Mouse (Mus musculus) kidney, embryonic 16.5 days (tissue): ENCODE measurements around the gene Galr2. TPM values are rescaled to one million over a fixed set of nuclear protein-coding genes. Genes with fewer than 3 reads are reported as not detected.

Experiments
- ATAC-seq: fragments of 200-750 bp; cut with Nextera tagmentation; 2 replicates; pipeline ENCODE4 v1.8.0; 2017; ENCODE audit warnings: moderate TSS enrichment; ENCODE audit not compliant: low FRiP score, low TSS enrichment
- H3K27ac ChIP-seq: fragments of 300-500 bp; sonication (generic); 2 replicates; pipeline ENCODE4 v1.5.1; 2014; ENCODE audit warnings: low read length
- H3K27me3 ChIP-seq: fragments of 300-500 bp; sonication (generic); 2 replicates; pipeline ENCODE4 v1.6.1; 2014; ENCODE audit warnings: low read length, control low read depth, mixed read lengths; ENCODE audit not compliant: insufficient read depth
- H3K36me3 ChIP-seq: fragments of 300-500 bp; sonication (generic); 2 replicates; pipeline ENCODE4 v1.6.1; 2014; ENCODE audit warnings: low read length, control low read depth, mixed read lengths; ENCODE audit not compliant: insufficient read depth
- H3K4me1 ChIP-seq: fragments of 300-500 bp; sonication (generic); 2 replicates; pipeline ENCODE4 v1.6.1; 2014; ENCODE audit warnings: low read length, control low read depth, mixed read lengths; ENCODE audit not compliant: insufficient read depth
- H3K4me2 ChIP-seq: fragments of 300-500 bp; sonication (generic); replicated peaks from 2 replicates; pipeline ENCODE4 v1.6.1; 2014; ENCODE audit warnings: low read depth, low read length
- H3K4me3 ChIP-seq: fragments of 300-500 bp; sonication (generic); 2 replicates; pipeline ENCODE4 v1.5.1; 2014; ENCODE audit warnings: mild to moderate bottlenecking, low read length
- H3K9ac ChIP-seq: fragments of 300-500 bp; sonication (generic); replicated peaks from 2 replicates; pipeline ENCODE4 v1.6.1; 2014; ENCODE audit warnings: low read length
- H3K9me3 ChIP-seq: fragments of 300-500 bp; sonication (generic); 2 replicates; pipeline ENCODE4 v1.6.1; 2016; ENCODE audit warnings: low read length, control low read depth
- WGBS: fragments of 180-500 bp; shearing (Covaris S2); extraction: QIAGEN DNeasy Blood & Tissue Kit; methylation state at CpG from one replicate; pipeline ENCODE4 v1.1.7; 2014; 5-methylcytosine and 5-hydroxymethylcytosine counted together
- polyA plus RNA-seq: library from polyadenylated mRNA; unstranded; fragments of >200 nt; fragmentation: Nextera tagmentation; extraction: Ambion mirVana; gene quantifications from 2 replicates; pipeline ENCODE4 v1.2.1, GENCODE M21; 2015

Galr2 gene
- polyA plus RNA-seq, 1 experiment from 2014 or later = 0.19 TPM

DNA sequence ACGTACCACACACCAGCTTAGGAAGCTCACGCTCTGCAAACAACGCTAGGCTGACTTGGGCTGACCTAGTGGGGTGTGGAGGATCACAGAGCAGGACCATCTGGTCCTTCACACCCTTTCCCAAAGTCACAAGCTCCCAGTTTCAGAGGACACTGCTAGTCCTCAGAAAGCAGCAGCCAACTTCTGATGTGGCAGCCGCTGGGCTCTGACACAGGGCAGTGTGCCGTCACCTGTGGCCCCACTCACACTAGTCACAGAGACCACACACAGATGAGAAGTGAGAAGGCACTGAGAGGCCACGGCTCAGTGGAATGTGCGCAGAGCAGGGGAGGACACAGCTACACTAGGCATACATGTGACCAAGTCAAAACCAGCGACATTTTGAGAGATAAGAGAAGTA, 29.8 kb upstream of the Galr2 start:
- no peak for ATAC-seq
- Histone ChIP-seq H3K9me3 (no peaks in the 10 kb centered on the region), H3K9ac (no peak overlapping the region), H3K27ac (no peak overlapping the region), H3K27me3 (no peaks in the 10 kb centered on the region), H3K36me3 (peaks cover 88% of the 10 kb centered on the region), H3K4me2 (no peak overlapping the region), H3K4me3 (no peak overlapping the region), H3K4me1 (peaks cover 18% of the 10 kb centered on the region)
- WGBS = 77% methylated on average over 8 of the region's 8 CpGs

DNA sequence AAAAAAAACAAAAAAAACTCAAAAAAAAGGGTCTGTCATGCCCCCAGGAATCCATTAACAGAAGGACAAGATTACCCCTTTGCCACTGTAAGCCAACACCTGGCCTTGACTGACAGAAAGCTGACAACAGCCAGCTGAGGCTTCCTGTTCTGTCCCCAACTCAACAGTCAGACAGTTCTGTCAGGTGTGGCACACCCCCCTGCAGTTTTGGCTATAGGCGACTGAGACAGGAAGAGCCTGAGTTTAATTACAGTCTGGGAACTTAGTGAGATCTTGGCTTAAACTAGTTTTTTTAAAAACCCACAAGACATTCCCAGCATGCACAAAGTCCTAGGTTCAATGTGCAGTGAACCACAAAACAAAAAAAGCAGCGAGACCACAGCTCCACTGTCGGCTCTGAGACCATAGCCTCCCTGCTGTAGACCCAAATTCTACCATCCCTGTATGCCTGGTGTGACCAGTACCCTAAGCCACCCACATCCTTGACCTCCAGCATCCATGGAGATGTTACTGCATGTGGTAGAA, 27.6 kb upstream of the Galr2 start:
- Histone ChIP-seq H3K9ac (no peak overlapping the region), H3K4me3 (no peak overlapping the region), H3K4me2 (no peak overlapping the region), H3K4me1 (peaks cover 22% of the 10 kb centered on the region), H3K27me3 (no peaks in the 10 kb centered on the region), H3K9me3 (no peaks in the 10 kb centered on the region), H3K27ac (no peak overlapping the region), H3K36me3 (peaks cover 73% of the 10 kb centered on the region)
- ATAC-seq = no peak
- 71% methylated on average over 3 of the region's 3 CpGs for WGBS

DNA sequence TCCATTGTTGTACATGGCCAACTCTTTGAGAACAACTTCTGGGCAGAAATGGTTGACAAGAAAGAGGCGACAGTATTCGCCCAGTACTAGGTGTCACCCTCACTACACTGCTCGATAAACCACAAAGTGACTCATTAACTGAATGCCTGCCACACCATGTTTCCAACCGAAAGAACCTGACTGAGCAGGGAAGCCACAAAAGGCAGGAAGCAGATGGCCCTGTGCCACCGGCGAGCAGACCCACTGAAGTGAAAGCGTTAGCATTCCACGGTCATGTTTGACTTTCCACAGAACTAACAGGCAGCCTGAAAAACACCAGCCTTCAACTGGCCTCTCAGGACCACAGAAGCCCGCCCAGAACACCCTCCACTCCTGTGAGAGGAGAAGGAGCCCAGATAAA, 26.1 kb upstream of the Galr2 start:
- Histone ChIP-seq H3K9me3 (no peaks in the 10 kb centered on the region), H3K4me1 (peaks cover 25% of the 10 kb centered on the region), H3K9ac (no peak overlapping the region), H3K4me2 (no peak overlapping the region), H3K27ac (peak overlapping the region; percentile 78), H3K27me3 (no peaks in the 10 kb centered on the region), H3K36me3 (peaks cover 72% of the 10 kb centered on the region), H3K4me3 (no peak overlapping the region)
- 66% methylated on average over 9 of the region's 9 CpGs for WGBS
- ATAC-seq = no peak

DNA sequence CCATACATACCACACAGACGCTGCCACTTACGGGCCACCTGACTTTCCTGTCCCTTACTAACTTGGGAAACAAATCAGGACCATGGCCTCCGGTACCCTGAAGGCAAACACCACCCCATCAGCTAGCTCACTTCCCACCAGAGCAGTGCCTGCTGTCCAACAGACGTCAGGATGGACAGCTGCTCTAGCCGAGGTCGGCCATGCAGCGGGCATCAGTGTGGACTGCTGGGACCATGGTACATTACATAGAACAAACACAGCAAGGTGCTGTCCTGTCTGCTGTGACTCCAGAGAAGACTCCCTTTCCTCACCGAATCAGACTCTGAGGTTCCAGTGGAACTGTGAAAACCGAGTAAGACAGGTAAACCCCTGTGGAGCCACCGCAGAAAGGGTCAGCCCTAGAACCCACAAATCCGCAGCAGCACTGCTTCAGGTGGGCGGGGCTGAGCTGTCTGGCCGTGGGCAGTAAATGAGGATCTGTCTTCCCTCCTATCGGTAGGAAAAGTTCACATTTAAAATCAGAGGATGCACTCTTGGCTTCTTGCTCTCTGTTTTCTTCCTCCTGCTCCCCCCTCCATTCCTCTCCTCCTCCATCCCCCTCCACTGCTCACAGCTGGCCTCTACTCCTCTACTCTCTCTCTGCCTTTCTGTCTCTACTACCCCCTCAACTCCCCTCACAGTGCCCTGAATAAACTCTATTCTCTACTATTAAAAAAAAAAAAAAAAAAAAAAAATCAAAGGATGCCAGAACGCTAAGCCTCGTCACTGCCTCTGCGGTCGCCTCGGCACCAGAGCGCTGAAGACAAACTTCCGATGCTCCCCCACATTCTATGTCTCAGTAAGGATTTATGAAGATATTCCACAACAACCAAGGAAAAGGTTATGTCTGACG, 25.4 kb upstream of the Galr2 start:
- Histone ChIP-seq H3K4me3 (no peak overlapping the region), H3K9ac (0 out of 2 replicates have a peak overlapping the region, but pooled peaks have one; percentile 26), H3K27me3 (no peaks in the 10 kb centered on the region), H3K4me1 (peaks cover 31% of the 10 kb centered on the region), H3K27ac (peak overlapping the region; percentile 78), H3K4me2 (no peak overlapping the region), H3K36me3 (peaks cover 72% of the 10 kb centered on the region), H3K9me3 (no peaks in the 10 kb centered on the region)
- 59% methylated on average over 22 of the region's 22 CpGs for WGBS
- ATAC-seq = no peak

DNA sequence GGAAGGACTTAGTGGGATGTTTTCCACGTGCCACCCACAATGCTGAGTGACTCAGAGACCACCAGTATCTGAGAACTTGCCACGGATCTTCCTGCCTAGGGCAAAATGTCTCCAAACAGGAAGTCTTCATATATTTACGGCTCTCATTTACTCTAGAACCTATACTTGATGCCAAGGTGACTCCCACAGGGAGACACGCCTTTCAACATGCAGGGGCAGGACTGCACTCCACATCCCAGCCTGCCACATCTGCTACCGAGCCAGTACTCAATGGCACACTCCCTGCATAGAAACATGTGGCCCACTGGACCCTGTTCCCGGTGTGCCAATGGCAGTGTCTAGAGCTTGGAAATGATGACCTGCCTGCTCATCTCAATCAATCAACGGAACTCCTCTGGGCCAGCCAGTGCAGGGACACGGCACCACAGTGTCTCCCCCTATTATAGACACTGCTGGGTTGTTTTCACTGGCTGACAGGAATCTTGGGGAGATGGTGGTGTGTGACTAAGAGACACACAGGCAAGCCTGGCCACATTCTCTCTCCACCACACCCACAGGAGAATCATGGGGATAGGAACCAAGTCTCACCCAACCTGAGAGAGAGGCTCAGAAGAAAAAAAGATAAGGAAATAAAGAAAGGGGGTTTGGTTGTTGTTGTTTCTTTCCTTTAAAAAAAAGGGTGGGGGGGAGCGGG, 24.6 kb upstream of the Galr2 start:
- no peaks in the 10 kb centered on the region for H3K9me3 ChIP-seq
- H3K27me3 ChIP-seq = no peaks in the 10 kb centered on the region
- no peak overlapping the region for H3K9ac ChIP-seq
- no peak overlapping the region for H3K27ac ChIP-seq
- no peak overlapping the region for H3K4me3 ChIP-seq
- no peak; the same call in 1 of the 2 replicates for ATAC-seq
- H3K36me3 ChIP-seq = peaks cover 71% of the 10 kb centered on the region
- WGBS = 56% methylated on average over 9 of the region's 9 CpGs
- no peak overlapping the region for H3K4me2 ChIP-seq
- peaks cover 34% of the 10 kb centered on the region for H3K4me1 ChIP-seq

DNA sequence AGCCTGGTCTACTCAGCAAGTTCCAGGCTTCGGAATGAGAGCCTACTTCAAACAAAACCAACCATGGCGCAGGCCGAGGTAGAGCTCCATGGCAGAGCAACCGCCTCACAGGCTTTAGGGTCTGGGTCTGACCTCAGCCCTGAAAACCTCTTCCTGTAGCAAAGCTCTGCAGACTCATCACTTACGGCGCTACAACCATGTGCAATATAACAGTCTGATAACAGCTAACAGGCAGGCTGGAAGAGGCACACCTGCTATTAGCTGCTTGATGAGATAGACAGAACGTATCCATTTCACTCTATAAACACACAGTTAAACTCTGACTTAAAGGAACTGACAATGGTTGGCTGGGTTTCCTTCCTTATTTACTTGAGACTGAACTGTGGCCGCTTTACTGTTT, 21.3 kb upstream of the Galr2 start:
- peak overlapping the region; percentile 58; the same call in 1 of the 2 replicates for H3K27ac ChIP-seq
- ATAC-seq = no peak

DNA sequence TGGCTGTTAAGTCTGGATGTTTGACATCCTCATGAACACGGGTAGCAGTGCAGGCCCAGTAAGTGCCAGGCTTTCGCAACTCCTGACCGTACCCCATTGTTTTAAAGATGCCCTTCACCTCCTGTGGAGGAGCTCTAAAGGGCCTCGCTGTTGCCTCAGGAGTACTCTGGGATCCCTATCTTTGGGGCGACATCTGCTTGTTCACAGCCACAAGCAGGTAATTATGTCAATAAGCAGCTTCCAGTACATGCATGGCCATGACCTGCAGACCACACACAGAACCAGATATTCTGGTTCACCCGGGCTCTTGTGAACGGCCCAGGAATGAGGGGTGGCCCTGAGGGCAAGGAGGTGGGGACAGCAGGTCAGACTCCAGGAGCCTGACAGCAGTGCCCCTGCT, 20.5 kb upstream of the Galr2 start:
- no peaks in the 10 kb centered on the region for H3K27me3 ChIP-seq
- WGBS = 61% methylated on average over 7 of the region's 7 CpGs
- H3K9ac ChIP-seq = no peak overlapping the region
- peak; percentile 40; the same call in 1 of the 2 replicates for ATAC-seq
- H3K36me3 ChIP-seq = peaks cover 72% of the 10 kb centered on the region
- no peaks in the 10 kb centered on the region for H3K9me3 ChIP-seq
- H3K4me3 ChIP-seq = no peak overlapping the region
- no peak overlapping the region for H3K4me2 ChIP-seq
- H3K27ac ChIP-seq = peak overlapping the region; percentile 58
- peaks cover 21% of the 10 kb centered on the region for H3K4me1 ChIP-seq

More for the DNA sequence above, 21.3 kb upstream of the Galr2 start:
- Histone ChIP-seq H3K9me3 (no peaks in the 10 kb centered on the region), H3K9ac (no peak overlapping the region), H3K36me3 (peaks cover 73% of the 10 kb centered on the region), H3K4me3 (no peak overlapping the region), H3K27me3 (no peaks in the 10 kb centered on the region), H3K4me1 (peaks cover 28% of the 10 kb centered on the region), H3K4me2 (no peak overlapping the region)
- WGBS = 64% methylated on average over 8 of the region's 8 CpGs

DNA sequence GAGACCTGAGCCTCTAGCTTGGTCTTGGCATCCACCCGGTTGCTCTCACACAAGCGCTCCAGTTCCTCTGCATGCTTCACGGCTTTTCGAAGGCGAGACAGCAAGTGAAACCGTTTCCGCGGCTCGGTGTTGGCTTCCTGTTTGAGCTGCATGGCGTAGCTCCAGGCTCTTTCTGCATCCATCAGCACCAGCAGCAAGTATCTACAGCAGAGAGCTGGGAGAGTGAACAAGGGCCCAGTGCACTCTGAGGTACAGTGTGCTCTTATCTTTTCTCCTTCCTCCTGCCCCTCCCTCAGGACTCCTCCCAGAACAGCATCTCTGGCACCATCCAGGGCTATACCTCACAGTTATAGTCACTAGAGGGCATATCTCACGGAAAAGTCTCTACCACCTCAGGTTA, 15.4 kb upstream of the Galr2 start:
- H3K27ac ChIP-seq = no peak overlapping the region

DNA sequence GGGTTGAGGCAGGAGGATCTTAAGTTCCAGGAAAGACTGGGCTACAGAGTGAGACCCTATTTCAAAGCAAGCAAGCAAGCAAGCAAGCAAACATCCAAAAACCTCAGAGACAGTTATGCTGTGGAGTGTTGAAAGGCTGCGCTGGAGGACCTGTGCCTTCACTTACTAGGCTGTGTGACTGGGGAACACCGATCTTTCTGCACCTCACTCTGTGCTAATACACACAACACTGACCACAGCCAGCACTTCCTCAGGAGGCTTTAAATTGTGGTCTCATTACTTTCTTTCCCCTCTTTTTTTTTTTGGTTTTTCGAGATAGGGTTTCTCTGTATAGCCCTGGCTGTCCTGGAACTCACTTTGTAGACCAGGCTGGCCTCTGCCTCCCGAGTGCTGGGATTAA, 14.9 kb upstream of the Galr2 start:
- ATAC-seq = no peak
- no peak overlapping the region for H3K27ac ChIP-seq
- no peak overlapping the region for H3K4me2 ChIP-seq
- H3K27me3 ChIP-seq = no peaks in the 10 kb centered on the region
- 92% methylated on average over 4 of the region's 4 CpGs for WGBS
- H3K4me3 ChIP-seq = no peak overlapping the region
- H3K36me3 ChIP-seq = peaks cover 91% of the 10 kb centered on the region
- no peak overlapping the region for H3K9ac ChIP-seq
- no peaks in the 10 kb centered on the region for H3K9me3 ChIP-seq
- H3K4me1 ChIP-seq = no peaks in the 10 kb centered on the region

More for the DNA sequence above, 15.4 kb upstream of the Galr2 start:
- no peak overlapping the region for H3K9ac ChIP-seq
- no peaks in the 10 kb centered on the region for H3K9me3 ChIP-seq
- H3K36me3 ChIP-seq = peaks cover 93% of the 10 kb centered on the region
- WGBS = 85% methylated on average over 11 of the region's 11 CpGs
- peaks cover 3% of the 10 kb centered on the region; the same call in 1 of the 2 replicates for H3K4me1 ChIP-seq
- no peak; the same call in 1 of the 2 replicates for ATAC-seq
- H3K4me2 ChIP-seq = no peak overlapping the region
- H3K4me3 ChIP-seq = no peak overlapping the region
- no peaks in the 10 kb centered on the region for H3K27me3 ChIP-seq
